Mouse (Mus musculus) ES-Bruce4 (cell line): ENCODE measurements at regions not wholly inside any gene's neighbourhood (a gene's known extent, or its start where the extent isn't known, plus 50 kb on each side); places are given as distances from the start of the nearest gene placed in this dataset.
A peak's percentile ranks its signal among the peaks of the same experiment; 100 is the strongest.

Experiments used
- H3K27ac ChIP-seq: 2 replicates; pipeline ENCODE4 v1.5.1; 2012; ENCODE audit warnings: low read length, inconsistent platforms; ENCODE audit not compliant: insufficient read depth
- H3K27me3 ChIP-seq: 2 replicates; pipeline ENCODE4 v1.6.1; 2012; ENCODE audit warnings: mild to moderate bottlenecking, low read length, inconsistent platforms; ENCODE audit not compliant: control insufficient read depth, poor library complexity, insufficient read depth, severe bottlenecking
- H3K36me3 ChIP-seq: 2 replicates; pipeline ENCODE4 v1.6.1; 2012; ENCODE audit warnings: inconsistent platforms, mild to moderate bottlenecking, low read length, moderate library complexity; ENCODE audit not compliant: control insufficient read depth, poor library complexity, insufficient read depth, severe bottlenecking
- H3K4me1 ChIP-seq: one replicate; pipeline ENCODE4 v1.8.1; 2011; ENCODE audit warnings: low read length; ENCODE audit not compliant: control insufficient read depth, insufficient read depth
- H3K4me3 ChIP-seq: 2 replicates; pipeline ENCODE4 v1.5.1; 2011; ENCODE audit warnings: low read depth, mild to moderate bottlenecking, low read length
- H3K9ac ChIP-seq: 2 replicates; pipeline ENCODE4 v1.6.1; 2012; ENCODE audit warnings: low read depth, mild to moderate bottlenecking, inconsistent platforms; ENCODE audit not compliant: poor library complexity, severe bottlenecking
- H3K9me3 ChIP-seq: replicated peaks from 2 replicates; pipeline ENCODE4 v1.6.1; 2012; ENCODE audit warnings: mild to moderate bottlenecking, low read length, inconsistent platforms; ENCODE audit not compliant: control insufficient read depth, poor library complexity, insufficient read depth, severe bottlenecking
- CTCF ChIP-seq: IDR thresholded peaks from one replicate; pipeline ENCODE4 v1.8.1; 2011; ENCODE audit warnings: low read depth, low read length
- EP300 ChIP-seq: IDR thresholded peaks from 2 replicates; pipeline ENCODE4 v1.6.1; 2011; ENCODE audit warnings: low read depth, low read length; ENCODE audit not compliant: insufficient read depth
- POLR2A ChIP-seq: IDR thresholded peaks from one replicate; pipeline ENCODE4 v1.8.1; 2011; ENCODE audit warnings: low read length; ENCODE audit not compliant: insufficient read depth

DNA sequence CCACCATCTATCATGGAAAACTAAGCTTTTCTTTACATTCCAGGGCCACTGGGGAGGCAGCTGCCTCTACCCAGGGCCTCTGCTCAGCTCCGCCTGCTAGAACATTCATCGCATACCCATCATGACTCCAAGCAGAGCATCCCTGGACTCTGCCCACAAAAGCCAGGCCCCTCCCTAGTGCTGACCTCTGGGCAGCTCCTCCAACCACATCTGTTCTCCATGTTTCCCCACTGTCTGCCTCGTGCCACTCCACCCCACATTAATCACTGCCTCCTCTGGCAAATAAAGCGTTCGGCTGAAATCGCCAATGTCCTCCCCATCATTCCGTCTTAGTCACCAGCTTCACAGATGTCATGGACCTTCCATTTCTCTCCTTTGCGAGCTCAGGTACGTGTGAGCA is 96.2 kb upstream of the Cops8 start:
- TF ChIP-seq POLR2A: no peak
- TF ChIP-seq EP300: no peak
- H3K9me3 ChIP-seq: no peaks in the 10 kb centered on the region
- no peaks in the 10 kb centered on the region for H3K36me3 ChIP-seq
- H3K4me1 ChIP-seq: peaks cover 11% of the 10 kb centered on the region
- no peaks in the 10 kb centered on the region for H3K27me3 ChIP-seq
- H3K9ac ChIP-seq: no peak overlapping the region
- no peak overlapping the region for H3K4me3 ChIP-seq
- H3K27ac ChIP-seq: no peak overlapping the region

DNA sequence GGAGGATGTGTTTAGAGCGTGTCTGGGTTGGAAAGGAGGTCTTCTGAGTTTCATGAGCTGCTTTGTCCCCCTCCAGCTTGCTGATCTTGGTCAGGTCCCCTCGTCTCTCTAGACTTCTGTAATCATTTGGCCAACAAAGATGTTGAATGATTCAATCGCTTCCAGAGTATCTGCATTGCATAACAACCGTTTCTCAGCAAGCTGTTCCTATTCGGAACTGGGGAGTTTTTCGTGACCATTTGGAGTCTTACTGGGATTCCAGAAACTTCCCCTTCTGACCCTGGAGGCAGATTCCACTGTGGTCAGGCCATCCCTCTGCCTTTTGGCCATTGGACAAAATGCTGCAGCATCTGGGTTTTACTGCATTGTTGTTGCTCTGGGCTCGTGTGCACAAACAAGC is 93.4 kb upstream of the Cops8 start:
- H3K4me1 ChIP-seq: peaks cover 5% of the 10 kb centered on the region
- TF ChIP-seq CTCF (no peak), POLR2A (no peak), EP300 (no peak)
- no peaks in the 10 kb centered on the region for H3K27me3 ChIP-seq
- no peaks in the 10 kb centered on the region for H3K9me3 ChIP-seq
- no peak overlapping the region for H3K9ac ChIP-seq
- no peak overlapping the region for H3K27ac ChIP-seq
- no peak overlapping the region for H3K4me3 ChIP-seq
- no peaks in the 10 kb centered on the region for H3K36me3 ChIP-seq

GRCm38 (mm10) chr1:90513442-90514070 is 89.2 kb upstream of the Cops8 start:
- H3K27ac ChIP-seq: no peak overlapping the region
- H3K36me3 ChIP-seq: no peaks in the 10 kb centered on the region
- no peak overlapping the region for H3K4me3 ChIP-seq
- no peaks in the 10 kb centered on the region for H3K9me3 ChIP-seq
- no peaks in the 10 kb centered on the region for H3K4me1 ChIP-seq
- TF ChIP-seq CTCF (no peak), EP300 (no peak), POLR2A (no peak)
- no peaks in the 10 kb centered on the region for H3K27me3 ChIP-seq
- H3K9ac ChIP-seq: no peak overlapping the region

GRCm38 (mm10) chr1:90514176-90514575 is 88.6 kb upstream of the Cops8 start:
- Histone ChIP-seq H3K36me3 (no peaks in the 10 kb centered on the region), H3K4me3 (no peak overlapping the region), H3K27ac (no peak overlapping the region), H3K9me3 (no peaks in the 10 kb centered on the region), H3K27me3 (no peaks in the 10 kb centered on the region), H3K4me1 (no peaks in the 10 kb centered on the region), H3K9ac (no peak overlapping the region)
- no peak for TF ChIP-seq CTCF
- TF ChIP-seq EP300: no peak
- TF ChIP-seq POLR2A: no peak

DNA sequence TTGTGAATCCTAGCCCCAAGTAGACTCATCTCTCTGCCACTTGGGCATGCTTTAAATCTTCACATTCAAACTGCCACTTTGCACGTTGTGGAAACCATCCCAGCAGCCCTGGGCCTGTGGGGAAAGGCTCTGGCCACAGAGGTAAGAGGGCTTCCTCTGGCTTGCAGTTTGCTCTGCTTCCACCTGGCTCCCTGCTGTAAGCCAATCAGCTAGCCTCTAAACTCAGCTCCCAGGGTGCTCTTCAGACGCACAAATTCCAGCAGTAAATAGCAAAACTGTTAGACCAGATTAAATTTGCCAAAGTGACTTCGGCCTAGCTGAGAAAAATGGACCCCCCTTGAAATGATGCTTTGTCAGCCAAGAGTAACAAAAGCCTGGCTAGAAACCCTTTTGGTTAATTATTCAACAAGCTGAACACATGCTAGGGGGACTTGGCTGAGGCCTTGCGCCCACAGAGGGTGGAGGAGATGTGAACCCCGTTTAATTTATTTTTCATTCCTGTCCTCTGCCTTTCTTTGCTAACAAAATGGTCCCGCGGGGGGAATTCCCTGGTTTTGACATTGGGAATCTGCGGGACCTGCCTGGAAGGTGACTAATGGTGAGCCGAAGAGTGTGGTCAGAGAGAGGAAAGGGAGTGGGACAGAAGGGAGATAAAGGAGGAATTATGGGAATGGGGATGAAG is 84.1 kb upstream of the Cops8 start:
- peaks cover 7% of the 10 kb centered on the region for H3K4me1 ChIP-seq
- TF ChIP-seq EP300: no peak
- TF ChIP-seq CTCF: no peak
- TF ChIP-seq POLR2A: no peak

GRCm38 (mm10) chr1:90519284-90520275 is 83.2 kb upstream of the Cops8 start:
- Histone ChIP-seq H3K9ac (peak overlapping the region; percentile 21; the same call in 1 of the 2 replicates), H3K9me3 (no peaks in the 10 kb centered on the region), H3K4me1 (peaks cover 9% of the 10 kb centered on the region), H3K36me3 (no peaks in the 10 kb centered on the region), H3K4me3 (no peak overlapping the region), H3K27ac (peak overlapping the region; percentile 94), H3K27me3 (no peaks in the 10 kb centered on the region)
- TF ChIP-seq POLR2A (no peak), EP300 (peak; percentile 77)

More for the DNA sequence above, 84.1 kb upstream of the Cops8 start:
- Histone ChIP-seq H3K9me3 (no peaks in the 10 kb centered on the region), H3K27ac (peak overlapping the region; percentile 93), H3K9ac (peak overlapping the region; percentile 21; the same call in 1 of the 2 replicates), H3K36me3 (no peaks in the 10 kb centered on the region), H3K4me3 (no peak overlapping the region), H3K27me3 (no peaks in the 10 kb centered on the region)
